Mouse (Mus musculus) frontal cortex, adult (tissue): ENCODE data around the gene 2610528A11Rik.

Experiments
- ATAC-seq: cut with Nextera tagmentation; 2 replicates; pipeline ENCODE4 v1.9.2; 2017; ENCODE audit warnings: mild to moderate bottlenecking, moderate library complexity, mixed read lengths; ENCODE audit not compliant: low TSS enrichment

The 2610528A11Rik gene

DNA sequence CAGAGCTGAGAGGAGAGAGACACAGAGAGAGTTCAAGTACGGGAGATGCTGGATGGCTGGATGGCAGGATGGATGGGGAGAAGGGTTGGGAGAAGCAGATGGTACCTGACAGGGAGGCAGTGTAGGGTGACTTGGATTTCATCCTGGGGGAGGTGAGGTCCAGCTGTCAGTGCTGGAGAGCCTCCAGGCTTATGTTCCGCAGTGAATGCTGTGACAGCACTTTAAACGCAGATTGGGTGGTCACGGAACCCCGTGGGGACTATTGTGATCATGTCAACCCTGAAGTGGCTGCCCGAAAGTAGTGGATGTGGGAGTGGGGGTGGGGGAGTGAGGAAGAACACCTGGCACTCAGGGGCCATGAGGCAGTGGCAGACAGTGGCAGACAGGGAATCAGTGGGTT, 19.4 kb downstream of the 2610528A11Rik start:
- ATAC-seq = no peak

DNA sequence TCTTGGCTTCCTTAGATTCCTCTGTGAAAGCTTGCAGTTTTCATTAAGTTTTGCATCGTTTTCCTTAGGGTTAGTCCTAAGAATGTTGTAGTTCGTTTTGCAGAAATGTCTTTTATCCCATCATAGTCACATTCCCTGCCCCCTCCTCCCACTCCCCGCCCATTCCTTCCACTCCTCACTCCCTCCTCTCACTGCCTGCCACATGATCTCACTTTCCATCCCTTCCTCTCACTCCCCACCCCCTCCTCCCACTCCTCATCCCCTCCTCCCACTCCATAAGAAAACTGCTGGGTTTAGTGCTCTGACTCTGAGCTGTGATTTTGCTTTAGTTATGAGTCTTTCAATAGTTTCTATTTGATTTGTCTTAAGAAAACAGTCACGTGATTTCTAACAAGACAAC, 30.1 kb downstream of the 2610528A11Rik start:
- no peak for ATAC-seq

- ATAC-seq = peak; percentile 93
Measured at GRCm38 (mm10) chr14:37080724-37081123, 33.1 kb downstream of the 2610528A11Rik start.

DNA sequence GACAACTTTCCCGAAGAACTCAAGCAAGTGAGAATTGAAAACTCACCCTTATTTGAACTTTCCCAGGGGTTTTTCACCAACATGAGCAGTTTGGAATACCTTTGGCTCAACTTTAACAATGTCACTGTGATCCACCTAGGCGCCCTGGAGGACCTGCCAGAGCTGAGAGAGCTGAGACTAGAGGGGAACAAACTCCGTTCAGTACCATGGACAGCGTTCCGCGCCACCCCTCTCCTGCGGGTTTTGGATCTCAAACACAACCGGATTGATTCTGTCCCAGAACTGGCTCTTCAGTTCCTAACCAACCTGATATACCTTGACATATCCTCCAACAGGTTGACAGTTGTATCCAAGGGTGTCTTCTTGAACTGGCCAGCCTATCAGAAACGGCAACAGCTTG, 45.3 kb downstream of the 2610528A11Rik start:
- no peak for ATAC-seq

DNA sequence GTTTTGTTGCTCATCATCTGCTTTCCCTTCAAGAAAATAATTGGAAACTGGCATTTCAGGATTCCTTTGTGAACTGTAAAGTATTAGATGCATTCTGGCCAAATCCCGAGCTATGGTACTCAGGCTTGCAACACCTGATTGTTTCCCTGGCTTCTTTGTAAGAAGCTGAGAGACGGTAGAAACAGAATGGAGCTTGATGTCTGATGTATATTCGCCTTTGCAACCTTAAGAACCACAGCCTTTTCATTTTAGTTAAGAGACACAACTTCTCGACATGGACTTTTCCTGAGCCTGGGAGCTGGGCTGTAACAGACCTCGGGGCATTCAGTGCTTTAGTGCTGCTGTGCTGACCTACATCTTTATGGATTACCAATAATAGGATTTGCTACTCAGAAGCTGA, 46.2 kb downstream of the 2610528A11Rik start, which contains the start of gene Lrit2:
Gene Lrit2 (plus strand): TSS at position 301 of the 400 bp plus-strand sequence.
- no peak for ATAC-seq

DNA sequence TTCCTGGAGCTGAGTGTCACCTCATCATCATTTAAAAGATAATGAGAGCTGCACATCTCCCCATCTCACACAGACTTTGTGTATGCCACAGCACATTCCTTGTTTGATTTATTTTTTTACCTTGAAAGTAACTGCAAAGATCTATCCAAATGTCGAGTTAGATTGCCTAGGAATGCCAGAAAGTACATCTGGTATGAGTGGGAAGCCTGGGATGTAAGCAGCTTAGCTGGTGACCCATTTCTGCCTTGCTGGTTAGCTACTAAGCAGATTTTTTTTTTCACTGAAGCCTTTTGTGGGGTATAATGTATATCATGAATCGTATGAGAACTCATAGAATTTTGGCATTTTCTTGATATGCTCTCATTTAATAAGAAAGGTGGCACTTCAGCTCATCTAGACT, 47.2 kb downstream of the 2610528A11Rik start:
- peak; percentile 98 for ATAC-seq

- no peak for ATAC-seq
Measured at GRCm38 (mm10) chr14:37064849-37065248, 49.0 kb downstream of the 2610528A11Rik start.
